Mouse (Mus musculus): ENCODE results near the gene Pdlim5. TPM values are rescaled to one million over a fixed set of nuclear protein-coding genes. Genes with fewer than 3 reads are reported as not detected.

Gene Pdlim5
- polyA plus RNA-seq, 1 experiment from 2014 or later: 84.5 TPM

DNA sequence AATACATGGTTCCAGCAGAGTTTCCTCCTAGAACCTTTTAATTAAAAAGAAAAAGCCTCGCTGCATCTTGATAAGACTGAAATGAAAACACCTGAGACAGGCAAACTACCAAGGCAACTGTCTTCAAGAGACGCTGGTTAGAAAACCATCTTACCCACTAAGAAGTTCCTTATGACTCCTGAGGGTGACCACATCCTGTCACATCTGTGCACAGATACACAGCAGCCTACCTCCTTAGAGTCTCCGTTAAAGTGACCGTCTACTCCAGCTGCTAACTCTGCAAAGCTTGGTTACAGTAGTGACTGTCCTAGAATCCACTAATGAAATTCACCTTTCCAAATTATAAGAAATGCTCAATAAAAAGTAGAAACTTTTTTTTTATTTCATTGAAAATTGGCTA lies 38.8 kb downstream of the Pdlim5 start:
- no peak overlapping the region for H3K4me3 ChIP-seq (ENCODE audit: low read depth, low read length)
- no peak for ATAC-seq (ENCODE audit: low read depth)
- H3K9me3 ChIP-seq (ENCODE audit: control insufficient read depth, low read length): no peaks in the 10 kb centered on the region
- no peak overlapping the region for H3K27ac ChIP-seq (replicated peaks; ENCODE audit: low read depth, low read length)
- H3K4me2 ChIP-seq (ENCODE audit: low read depth, low read length): no peak overlapping the region
- no peaks in the 10 kb centered on the region for H3K27me3 ChIP-seq (replicated peaks; ENCODE audit: control insufficient read depth, insufficient read depth, low read length)
- DNase-seq (ENCODE audit: low spot score): no peak
- WGBS: 77% methylated on average over 4 of the region's 4 CpGs
- no peaks in the 10 kb centered on the region for H3K4me1 ChIP-seq (ENCODE audit: control insufficient read depth, insufficient read depth, low read length)
- no peaks in the 10 kb centered on the region for H3K36me3 ChIP-seq (ENCODE audit: control insufficient read depth, insufficient read depth, low read length)
- H3K9ac ChIP-seq (ENCODE audit: low read depth, low read length): no peak overlapping the region

DNA sequence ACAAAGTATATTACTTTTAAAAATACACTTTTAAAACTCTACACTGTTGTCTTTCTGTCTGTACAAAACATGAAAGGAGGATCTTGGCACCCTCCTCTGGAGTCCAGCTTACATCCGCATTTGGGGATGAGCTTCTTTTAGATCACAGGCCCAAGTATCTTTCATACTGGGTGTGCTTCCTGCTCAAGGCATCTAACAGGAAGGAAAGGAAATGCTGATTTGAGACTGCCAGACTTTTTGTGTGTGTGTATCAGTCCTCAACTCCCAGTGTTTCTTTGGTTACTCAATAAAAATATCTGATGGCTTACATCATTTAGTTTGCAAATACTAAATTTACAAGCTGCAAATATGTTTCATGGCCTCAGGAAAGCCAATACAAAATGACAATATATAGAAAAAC lies 42.3 kb downstream of the Pdlim5 start:
- Histone ChIP-seq H3K27ac (replicated peaks; ENCODE audit: low read depth, low read length) (no peak overlapping the region), H3K27me3 (replicated peaks; ENCODE audit: control insufficient read depth, insufficient read depth, low read length) (no peaks in the 10 kb centered on the region), H3K4me3 (ENCODE audit: low read depth, low read length) (no peak overlapping the region), H3K36me3 (ENCODE audit: control insufficient read depth, insufficient read depth, low read length) (no peaks in the 10 kb centered on the region), H3K9me3 (ENCODE audit: control insufficient read depth, low read length) (no peaks in the 10 kb centered on the region), H3K4me1 (ENCODE audit: control insufficient read depth, insufficient read depth, low read length) (peaks cover 8% of the 10 kb centered on the region; the same call in 1 of the 2 replicates), H3K9ac (ENCODE audit: low read depth, low read length) (no peak overlapping the region), H3K4me2 (ENCODE audit: low read depth, low read length) (no peak overlapping the region)
- ATAC-seq (ENCODE audit: low read depth) (no peak), DNase-seq (ENCODE audit: low spot score) (no peak)
- WGBS: 68% methylated on average over 1 of the region's 1 CpGs

DNA sequence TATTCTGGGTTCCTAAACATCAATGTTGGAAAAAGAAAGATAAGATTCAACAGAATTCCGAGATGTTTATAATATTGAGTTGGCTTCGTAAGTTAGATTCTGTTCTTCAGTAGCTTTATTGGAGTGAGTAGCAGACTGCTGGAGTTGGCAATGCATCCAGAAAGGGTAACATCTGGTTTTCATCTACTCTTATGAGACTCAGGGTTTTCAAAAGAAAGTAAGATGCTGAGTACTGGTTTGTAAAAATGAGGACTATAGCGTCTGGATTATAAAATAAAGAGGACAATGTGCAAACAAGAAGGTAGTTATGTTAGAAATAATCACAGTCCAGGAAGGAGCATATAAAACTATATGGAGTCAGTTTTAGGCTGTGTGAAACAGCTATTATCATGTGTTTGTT lies 45.0 kb downstream of the Pdlim5 start:
- no peak overlapping the region for H3K4me2 ChIP-seq (ENCODE audit: low read depth, low read length)
- H3K27me3 ChIP-seq (replicated peaks; ENCODE audit: control insufficient read depth, insufficient read depth, low read length): no peaks in the 10 kb centered on the region
- peaks cover 11% of the 10 kb centered on the region for H3K4me1 ChIP-seq (ENCODE audit: control insufficient read depth, insufficient read depth, low read length)
- ATAC-seq (ENCODE audit: low read depth) (no peak), DNase-seq (ENCODE audit: low spot score) (peak; percentile 66)
- no peak overlapping the region for H3K4me3 ChIP-seq (ENCODE audit: low read depth, low read length)
- H3K36me3 ChIP-seq (ENCODE audit: control insufficient read depth, insufficient read depth, low read length): no peaks in the 10 kb centered on the region
- H3K9me3 ChIP-seq (ENCODE audit: control insufficient read depth, low read length): no peaks in the 10 kb centered on the region
- H3K27ac ChIP-seq (replicated peaks; ENCODE audit: low read depth, low read length): peak overlapping the region; percentile 8; the same call in 1 of the 2 replicates
- no peak overlapping the region for H3K9ac ChIP-seq (ENCODE audit: low read depth, low read length)
- WGBS: 35% methylated on average over 3 of the region's 3 CpGs

DNA sequence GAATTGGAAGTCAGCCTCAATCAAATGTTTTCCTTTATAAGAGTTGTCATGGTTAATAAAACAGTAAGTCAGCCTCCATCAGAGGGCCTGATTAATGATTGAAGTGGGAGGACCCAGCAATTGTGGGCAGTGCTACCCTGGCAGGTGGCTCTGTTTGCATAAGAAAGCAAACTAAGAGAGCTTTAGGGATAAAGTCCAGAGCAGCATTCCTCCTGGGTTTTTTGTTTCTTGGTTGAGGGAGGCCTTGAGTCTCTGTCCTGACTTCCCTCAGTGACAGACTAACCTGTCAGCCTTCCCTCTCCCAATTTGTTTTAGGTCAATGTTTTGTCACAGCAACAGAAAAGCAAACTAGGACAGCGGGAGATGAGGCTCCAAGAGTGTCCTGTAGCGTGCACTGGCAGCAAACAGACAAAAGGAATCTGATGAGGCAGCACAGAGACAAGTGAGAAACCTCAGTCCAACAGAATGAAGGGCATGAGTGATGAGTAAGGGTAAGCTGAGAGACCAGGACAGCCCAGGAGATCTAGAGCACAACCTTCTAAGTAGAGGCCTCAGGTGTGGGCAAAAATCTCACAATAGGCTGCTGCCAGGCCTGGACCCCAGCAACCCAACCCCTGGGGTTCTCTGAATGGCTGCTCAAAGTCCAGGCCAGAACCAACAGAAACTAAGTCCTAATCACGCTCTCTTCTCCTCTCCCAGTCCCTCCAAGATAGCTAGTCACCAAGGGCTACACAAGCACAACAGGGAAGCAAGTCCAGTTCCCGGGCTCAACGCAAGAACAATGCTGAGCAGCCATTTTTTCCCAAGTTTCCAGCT lies 46.5 kb downstream of the Pdlim5 start:
- H3K4me1 ChIP-seq (ENCODE audit: control insufficient read depth, insufficient read depth, low read length): peaks cover 15% of the 10 kb centered on the region
- no peak for ATAC-seq (ENCODE audit: low read depth)
- no peak overlapping the region for H3K9ac ChIP-seq (ENCODE audit: low read depth, low read length)
- H3K36me3 ChIP-seq (ENCODE audit: control insufficient read depth, insufficient read depth, low read length): no peaks in the 10 kb centered on the region
- no peak for DNase-seq (ENCODE audit: low spot score)
- H3K27ac ChIP-seq (replicated peaks; ENCODE audit: low read depth, low read length): no peak overlapping the region
- WGBS: 86% methylated on average over 5 of the region's 5 CpGs
- H3K9me3 ChIP-seq (ENCODE audit: control insufficient read depth, low read length): no peaks in the 10 kb centered on the region
- H3K4me2 ChIP-seq (ENCODE audit: low read depth, low read length): no peak overlapping the region
- no peaks in the 10 kb centered on the region for H3K27me3 ChIP-seq (replicated peaks; ENCODE audit: control insufficient read depth, insufficient read depth, low read length)
- no peak overlapping the region for H3K4me3 ChIP-seq (ENCODE audit: low read depth, low read length)

DNA sequence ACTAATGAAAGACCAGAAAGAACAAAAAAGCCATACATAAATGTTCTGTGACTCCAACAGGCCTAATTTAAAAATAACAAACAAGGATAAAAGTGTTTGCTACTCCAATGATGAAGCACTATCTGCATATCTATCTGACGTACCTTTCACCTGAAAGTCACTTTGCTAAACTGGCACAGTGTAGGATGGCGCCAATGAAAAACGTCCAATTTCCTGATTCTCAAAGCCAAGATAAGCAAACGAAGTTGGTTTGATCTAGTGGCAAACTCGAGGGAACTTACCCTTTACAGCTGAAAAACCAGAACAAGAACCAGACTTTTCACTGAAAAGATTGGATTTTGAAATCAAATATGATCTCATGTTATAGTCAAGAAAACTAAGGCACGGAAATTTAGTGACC lies 49.2 kb downstream of the Pdlim5 start:
- H3K36me3 ChIP-seq (ENCODE audit: control insufficient read depth, insufficient read depth, low read length): no peaks in the 10 kb centered on the region
- H3K4me1 ChIP-seq (ENCODE audit: control insufficient read depth, insufficient read depth, low read length): peaks cover 15% of the 10 kb centered on the region
- no peaks in the 10 kb centered on the region for H3K9me3 ChIP-seq (ENCODE audit: control insufficient read depth, low read length)
- ATAC-seq (ENCODE audit: low read depth): no peak
- no peak overlapping the region for H3K4me2 ChIP-seq (ENCODE audit: low read depth, low read length)
- DNase-seq (ENCODE audit: low spot score): no peak
- no peaks in the 10 kb centered on the region for H3K27me3 ChIP-seq (replicated peaks; ENCODE audit: control insufficient read depth, insufficient read depth, low read length)
- no peak overlapping the region for H3K4me3 ChIP-seq (ENCODE audit: low read depth, low read length)
- H3K9ac ChIP-seq (ENCODE audit: low read depth, low read length): no peak overlapping the region
- peak overlapping the region; percentile 44; the same call in 1 of the 2 replicates for H3K27ac ChIP-seq (replicated peaks; ENCODE audit: low read depth, low read length)
- 48% methylated on average over 6 of the region's 6 CpGs for WGBS

DNA sequence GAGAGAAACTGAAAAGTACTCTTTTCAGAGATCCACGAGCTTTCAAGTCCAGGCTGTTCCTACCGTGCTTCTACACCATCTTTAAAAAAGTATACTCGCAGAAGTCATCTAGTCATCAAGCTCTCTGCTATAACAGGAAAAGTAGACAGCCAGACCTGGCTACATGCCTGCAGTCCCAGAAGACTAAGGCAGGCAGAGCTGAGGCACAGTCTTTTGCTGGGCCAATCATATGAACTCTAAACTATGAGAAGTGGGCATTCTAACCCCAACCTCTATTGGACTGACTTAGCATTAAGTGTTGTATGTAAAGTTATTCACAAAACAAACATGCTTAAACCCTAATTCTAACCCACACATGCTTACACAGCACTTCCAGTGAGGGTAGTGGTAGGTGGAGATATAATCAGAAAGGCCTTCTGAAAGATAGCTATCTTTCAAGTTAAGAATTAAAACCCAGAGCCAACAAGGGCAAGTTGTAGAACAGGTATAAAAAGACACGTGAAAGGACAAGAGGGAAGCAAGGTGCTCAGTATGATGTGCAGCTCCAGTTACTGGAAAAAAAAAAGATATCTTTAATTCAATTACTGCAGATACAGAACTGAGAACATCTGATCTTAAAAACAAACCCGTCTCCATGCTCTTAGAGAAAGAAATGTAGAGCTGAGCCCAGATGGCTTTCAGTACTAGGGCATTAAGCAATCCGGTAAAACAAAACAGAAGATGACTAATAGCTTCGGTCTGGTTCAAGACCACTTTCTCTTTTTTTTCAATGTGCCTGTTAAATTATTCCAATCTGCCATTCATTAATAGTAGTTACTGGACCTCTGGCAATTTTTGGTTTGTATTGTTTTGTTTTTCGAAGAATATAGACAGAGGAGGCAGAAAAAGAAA lies 50.0 kb downstream of the Pdlim5 start:
- no peak overlapping the region for H3K9ac ChIP-seq (ENCODE audit: low read depth, low read length)
- no peaks in the 10 kb centered on the region for H3K36me3 ChIP-seq (ENCODE audit: control insufficient read depth, insufficient read depth, low read length)
- H3K9me3 ChIP-seq (ENCODE audit: control insufficient read depth, low read length): no peaks in the 10 kb centered on the region
- H3K27me3 ChIP-seq (replicated peaks; ENCODE audit: control insufficient read depth, insufficient read depth, low read length): no peaks in the 10 kb centered on the region
- H3K27ac ChIP-seq (replicated peaks; ENCODE audit: low read depth, low read length): peak overlapping the region; percentile 44; the same call in 1 of the 2 replicates
- DNase-seq (ENCODE audit: low spot score) (peak; percentile 48), ATAC-seq (ENCODE audit: low read depth) (no peak)
- H3K4me1 ChIP-seq (ENCODE audit: control insufficient read depth, insufficient read depth, low read length): peaks cover 11% of the 10 kb centered on the region
- H3K4me3 ChIP-seq (ENCODE audit: low read depth, low read length): no peak overlapping the region
- H3K4me2 ChIP-seq (ENCODE audit: low read depth, low read length): no peak overlapping the region
- 53% methylated on average over 8 of the region's 8 CpGs for WGBS

DNA sequence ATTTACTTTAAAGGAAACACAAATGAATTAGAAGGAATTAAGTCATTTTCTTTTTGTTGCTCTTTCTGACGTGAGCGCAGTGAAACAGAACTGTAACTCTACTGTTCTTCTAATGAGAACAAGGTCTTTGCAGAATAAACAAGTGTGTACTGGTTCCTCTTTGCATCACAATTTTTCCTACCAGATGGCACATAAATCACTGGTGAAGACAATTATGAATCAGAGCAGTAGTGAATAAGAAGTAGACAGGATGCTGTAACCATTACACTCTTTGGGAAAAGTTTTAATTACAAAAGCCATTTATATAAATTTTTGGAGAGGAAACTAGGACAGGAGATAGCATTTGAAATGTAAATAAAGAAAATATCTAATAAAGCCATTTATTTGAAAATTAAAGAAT lies 51.7 kb downstream of the Pdlim5 start:
- Histone ChIP-seq H3K27me3 (replicated peaks; ENCODE audit: control insufficient read depth, insufficient read depth, low read length) (no peaks in the 10 kb centered on the region), H3K4me3 (ENCODE audit: low read depth, low read length) (no peak overlapping the region), H3K9ac (ENCODE audit: low read depth, low read length) (no peak overlapping the region), H3K36me3 (ENCODE audit: control insufficient read depth, insufficient read depth, low read length) (no peaks in the 10 kb centered on the region), H3K9me3 (ENCODE audit: control insufficient read depth, low read length) (no peaks in the 10 kb centered on the region), H3K27ac (replicated peaks; ENCODE audit: low read depth, low read length) (no peak overlapping the region), H3K4me2 (ENCODE audit: low read depth, low read length) (no peak overlapping the region), H3K4me1 (ENCODE audit: control insufficient read depth, insufficient read depth, low read length) (peaks cover 7% of the 10 kb centered on the region; the same call in 1 of the 2 replicates)
- DNase-seq (ENCODE audit: low spot score) (no peak), ATAC-seq (ENCODE audit: low read depth) (no peak)
- WGBS: 87% methylated on average over 2 of the region's 2 CpGs

DNA sequence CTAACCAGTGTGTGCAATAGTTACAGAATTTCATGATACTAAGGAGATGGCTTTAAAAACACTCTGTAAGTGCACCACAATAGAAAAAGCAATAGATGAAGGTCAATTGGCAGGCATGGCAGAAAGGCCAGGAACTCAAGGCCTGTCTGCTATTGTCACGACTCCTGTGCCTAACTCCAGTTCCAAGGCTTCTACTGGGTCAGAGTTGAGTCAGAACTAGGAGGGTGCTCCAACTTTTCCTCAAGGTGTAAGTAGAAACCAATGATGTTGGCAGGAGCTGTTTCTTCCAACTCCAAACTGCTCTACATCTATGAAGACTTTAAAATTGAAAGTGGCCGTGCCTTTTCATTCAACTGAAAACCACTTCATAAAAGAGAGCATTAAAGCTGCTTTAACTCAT lies 54.8 kb downstream of the Pdlim5 start:
- Histone ChIP-seq H3K9me3 (ENCODE audit: control insufficient read depth, low read length) (no peaks in the 10 kb centered on the region), H3K4me1 (ENCODE audit: control insufficient read depth, insufficient read depth, low read length) (peaks cover 6% of the 10 kb centered on the region; the same call in 1 of the 2 replicates), H3K27me3 (replicated peaks; ENCODE audit: control insufficient read depth, insufficient read depth, low read length) (no peaks in the 10 kb centered on the region), H3K36me3 (ENCODE audit: control insufficient read depth, insufficient read depth, low read length) (no peaks in the 10 kb centered on the region), H3K4me2 (ENCODE audit: low read depth, low read length) (no peak overlapping the region), H3K27ac (replicated peaks; ENCODE audit: low read depth, low read length) (no peak overlapping the region), H3K4me3 (ENCODE audit: low read depth, low read length) (no peak overlapping the region), H3K9ac (ENCODE audit: low read depth, low read length) (no peak overlapping the region)
- no peak for DNase-seq (ENCODE audit: low spot score)
- 69% methylated on average over 2 of the region's 2 CpGs for WGBS
- no peak for ATAC-seq (ENCODE audit: low read depth)

Data from embryonic facial prominence, embryonic 14.5 days (tissue).